Mouse (Mus musculus): ENCODE results near the gene Swap70. TPM values are rescaled to one million over a fixed set of nuclear protein-coding genes. Genes with fewer than 3 reads are reported as not detected.

Gene Swap70
- polyA plus RNA-seq, 1 experiment from 2014 or later, result 32.0 TPM

- Histone ChIP-seq H3K9me3 (no peaks in the 10 kb centered on the region), H3K27ac (no peak overlapping the region), H3K36me3 (replicated peaks) (peaks cover 23% of the 10 kb centered on the region), H3K27me3 (ENCODE audit: poor library complexity, severe bottlenecking) (no peaks in the 10 kb centered on the region), H3K4me3 (no peak overlapping the region), H3K4me1 (no peaks in the 10 kb centered on the region)
- 32% methylated on average over 7 of the region's 7 CpGs for WGBS
- peak; percentile 77 for DNase-seq (ENCODE audit: extremely low spot score, low spot score)
These were observed 44.3 kb downstream of the Swap70 start for GRCm38 (mm10) chr7:110265796-110266195.

- Histone ChIP-seq H3K36me3 (replicated peaks) (peaks cover 34% of the 10 kb centered on the region), H3K27ac (no peak overlapping the region), H3K9me3 (no peaks in the 10 kb centered on the region), H3K27me3 (ENCODE audit: poor library complexity, severe bottlenecking) (no peaks in the 10 kb centered on the region), H3K4me3 (no peak overlapping the region), H3K4me1 (0 out of 2 replicates have a peak, but pooled peaks cover 3% of the 10 kb centered on the region)
- no peak for DNase-seq (ENCODE audit: extremely low spot score, low spot score)
These were observed 45.5 kb downstream of the Swap70 start for GRCm38 (mm10) chr7:110267014-110267413.

- no peak overlapping the region for H3K27ac ChIP-seq
- DNase-seq (ENCODE audit: extremely low spot score, low spot score), result no peak
- 98% methylated on average over 9 of the region's 9 CpGs for WGBS
These were observed 46.5 kb downstream of the Swap70 start for GRCm38 (mm10) chr7:110267994-110268393.

GRCm38 (mm10) chr7:110268511-110268910 is 47.0 kb downstream of the Swap70 start:
- Histone ChIP-seq H3K27me3 (ENCODE audit: poor library complexity, severe bottlenecking) (no peaks in the 10 kb centered on the region), H3K4me1 (peaks cover 8% of the 10 kb centered on the region; the same call in 1 of the 2 replicates), H3K9me3 (no peaks in the 10 kb centered on the region), H3K27ac (no peak overlapping the region), H3K36me3 (replicated peaks) (peaks cover 44% of the 10 kb centered on the region), H3K4me3 (no peak overlapping the region)
- DNase-seq (ENCODE audit: extremely low spot score, low spot score), result no peak
- WGBS, result 89% methylated on average over 4 of the region's 4 CpGs

More at GRCm38 (mm10) chr7:110267994-110268393, 46.5 kb downstream of the Swap70 start:
- Histone ChIP-seq H3K4me3 (no peak overlapping the region), H3K9me3 (no peaks in the 10 kb centered on the region), H3K4me1 (peaks cover 8% of the 10 kb centered on the region; the same call in 1 of the 2 replicates), H3K36me3 (replicated peaks) (peaks cover 39% of the 10 kb centered on the region), H3K27me3 (ENCODE audit: poor library complexity, severe bottlenecking) (no peaks in the 10 kb centered on the region)

- Histone ChIP-seq H3K9me3 (no peaks in the 10 kb centered on the region), H3K36me3 (replicated peaks) (peaks cover 56% of the 10 kb centered on the region), H3K27me3 (ENCODE audit: poor library complexity, severe bottlenecking) (no peaks in the 10 kb centered on the region), H3K27ac (no peak overlapping the region), H3K4me1 (peaks cover 8% of the 10 kb centered on the region; the same call in 1 of the 2 replicates), H3K4me3 (no peak overlapping the region)
- DNase-seq (ENCODE audit: extremely low spot score, low spot score), result no peak
- 91% methylated on average over 14 of the region's 14 CpGs for WGBS
These were observed 48.3 kb downstream of the Swap70 start for GRCm38 (mm10) chr7:110269777-110270176.

- Histone ChIP-seq H3K27me3 (ENCODE audit: poor library complexity, severe bottlenecking) (no peaks in the 10 kb centered on the region), H3K27ac (no peak overlapping the region), H3K36me3 (replicated peaks) (peaks cover 62% of the 10 kb centered on the region), H3K9me3 (no peaks in the 10 kb centered on the region), H3K4me3 (no peak overlapping the region), H3K4me1 (peaks cover 8% of the 10 kb centered on the region; the same call in 1 of the 2 replicates)
- 91% methylated on average over 7 of the region's 7 CpGs for WGBS
- DNase-seq (ENCODE audit: extremely low spot score, low spot score), result no peak
These were observed 48.9 kb downstream of the Swap70 start for GRCm38 (mm10) chr7:110270455-110270854.

- Histone ChIP-seq H3K36me3 (replicated peaks) (peaks cover 75% of the 10 kb centered on the region), H3K4me1 (peaks cover 8% of the 10 kb centered on the region; the same call in 1 of the 2 replicates)
These were observed 50.3 kb downstream of the Swap70 start for GRCm38 (mm10) chr7:110271814-110272213.

GRCm38 (mm10) chr7:110272434-110272833 is 50.9 kb downstream of the Swap70 start:
- Histone ChIP-seq H3K27ac (peak overlapping the region; percentile 48; the same call in 1 of the 2 replicates), H3K9me3 (no peaks in the 10 kb centered on the region), H3K36me3 (replicated peaks) (peaks cover 75% of the 10 kb centered on the region), H3K27me3 (ENCODE audit: poor library complexity, severe bottlenecking) (no peaks in the 10 kb centered on the region), H3K4me3 (no peak overlapping the region), H3K4me1 (peaks cover 8% of the 10 kb centered on the region; the same call in 1 of the 2 replicates)
- no peak for DNase-seq (ENCODE audit: extremely low spot score, low spot score)
- WGBS, result 80% methylated on average over 4 of the region's 4 CpGs

More at GRCm38 (mm10) chr7:110271814-110272213, 50.3 kb downstream of the Swap70 start:
- H3K27me3 ChIP-seq (ENCODE audit: poor library complexity, severe bottlenecking), result no peaks in the 10 kb centered on the region
- no peaks in the 10 kb centered on the region for H3K9me3 ChIP-seq
- 74% methylated on average over 9 of the region's 9 CpGs for WGBS
- peak overlapping the region; percentile 48; the same call in 1 of the 2 replicates for H3K27ac ChIP-seq
- H3K4me3 ChIP-seq, result no peak overlapping the region
- DNase-seq (ENCODE audit: extremely low spot score, low spot score), result no peak

- Histone ChIP-seq H3K4me3 (no peak overlapping the region), H3K27ac (no peak overlapping the region), H3K27me3 (ENCODE audit: poor library complexity, severe bottlenecking) (no peaks in the 10 kb centered on the region), H3K4me1 (no peaks in the 10 kb centered on the region), H3K9me3 (no peaks in the 10 kb centered on the region), H3K36me3 (replicated peaks) (peaks cover 92% of the 10 kb centered on the region)
- no peak for DNase-seq (ENCODE audit: extremely low spot score, low spot score)
- 94% methylated on average over 5 of the region's 5 CpGs for WGBS
These were observed 56.3 kb downstream of the Swap70 start for GRCm38 (mm10) chr7:110277734-110278245.

- WGBS, result 94% methylated on average over 4 of the region's 4 CpGs
- no peak overlapping the region for H3K4me3 ChIP-seq
- peaks cover 83% of the 10 kb centered on the region for H3K36me3 ChIP-seq (replicated peaks)
- H3K27me3 ChIP-seq (ENCODE audit: poor library complexity, severe bottlenecking), result no peaks in the 10 kb centered on the region
- no peak for DNase-seq (ENCODE audit: extremely low spot score, low spot score)
- no peak overlapping the region for H3K27ac ChIP-seq
- H3K9me3 ChIP-seq, result no peaks in the 10 kb centered on the region
- no peaks in the 10 kb centered on the region for H3K4me1 ChIP-seq
These were observed 57.7 kb downstream of the Swap70 start for GRCm38 (mm10) chr7:110279183-110279582.

- no peaks in the 10 kb centered on the region for H3K27me3 ChIP-seq (ENCODE audit: poor library complexity, severe bottlenecking)
- no peaks in the 10 kb centered on the region for H3K9me3 ChIP-seq
- peaks cover 60% of the 10 kb centered on the region for H3K36me3 ChIP-seq (replicated peaks)
- 90% methylated on average over 11 of the region's 11 CpGs for WGBS
- H3K4me1 ChIP-seq, result no peaks in the 10 kb centered on the region
- no peak overlapping the region for H3K4me3 ChIP-seq
- DNase-seq (ENCODE audit: extremely low spot score, low spot score), result no peak
- H3K27ac ChIP-seq, result no peak overlapping the region
These were observed 60.1 kb downstream of the Swap70 start for GRCm38 (mm10) chr7:110281435-110282256.

GRCm38 (mm10) chr7:110282797-110283196 is 61.3 kb downstream of the Swap70 start:
- no peaks in the 10 kb centered on the region for H3K27me3 ChIP-seq (ENCODE audit: poor library complexity, severe bottlenecking)
- peaks cover 9% of the 10 kb centered on the region for H3K4me1 ChIP-seq
- WGBS, result 87% methylated on average over 11 of the region's 11 CpGs
- no peak for DNase-seq (ENCODE audit: extremely low spot score, low spot score)
- no peak overlapping the region for H3K27ac ChIP-seq
- H3K36me3 ChIP-seq (replicated peaks), result peaks cover 48% of the 10 kb centered on the region
- H3K4me3 ChIP-seq, result no peak overlapping the region
- no peaks in the 10 kb centered on the region for H3K9me3 ChIP-seq
